Mouse (Mus musculus) olfactory bulb, adult 2 months (tissue): ENCODE results near the gene Ugt1a1. TPM values are rescaled to one million over a fixed set of nuclear protein-coding genes. Genes with fewer than 3 reads are reported as not detected.
"Not testable (repeated sequence)": the region's sequence is repeated elsewhere in the genome, so short reads cannot be mapped to it uniquely, and the experiment has no call there.

ENCODE experiments used
- H3K27ac ChIP-seq: fragments of 200-500 bp; 2 replicates; pipeline ENCODE4 v1.5.1; 2012; ENCODE audit warnings: low read depth, low read length; ENCODE audit not compliant: insufficient read depth
- H3K4me1 ChIP-seq: fragments of 200-500 bp; 2 replicates; pipeline ENCODE4 v1.6.1; 2012; ENCODE audit warnings: low read length; ENCODE audit not compliant: control insufficient read depth, insufficient read depth
- H3K4me3 ChIP-seq: fragments of 200-500 bp; 2 replicates; pipeline ENCODE4 v1.5.1; 2012; ENCODE audit warnings: mild to moderate bottlenecking, low read depth, low read length, moderate library complexity; ENCODE audit not compliant: insufficient read depth
- CTCF ChIP-seq: fragments of 200-500 bp; IDR thresholded peaks from 2 replicates; pipeline ENCODE4 v1.5.1; 2012; ENCODE audit warnings: low read depth, mild to moderate bottlenecking, low read length, moderate library complexity; ENCODE audit not compliant: insufficient read depth
- POLR2A ChIP-seq: fragments of 200-500 bp; IDR thresholded peaks from 2 replicates; pipeline ENCODE4 v1.6.1; 2012; ENCODE audit warnings: mild to moderate bottlenecking, low read depth, low read length, moderate library complexity; ENCODE audit not compliant: insufficient read depth
- WGBS: fragments of 180-500 bp; shearing (Covaris S2); methylation state at CpG from one replicate; pipeline ENCODE4 v1.1.7; 2018; 5-methylcytosine and 5-hydroxymethylcytosine counted together
- polyA plus RNA-seq: library from polyadenylated mRNA; stranded (reverse); fragments of >200 nt; gene quantifications from 2 replicates; pipeline ENCODE4 v1.2.4, GENCODE M21; 2012; ENCODE audit warnings: low replicate concordance; ENCODE audit not compliant: missing spikeins, insufficient read depth, insufficient read length

Ugt1a1 gene
- polyA plus RNA-seq, 1 experiment: not detected

- Histone ChIP-seq H3K4me3 (no peak overlapping the region), H3K27ac (no peak overlapping the region), H3K4me1 (no peaks in the 10 kb centered on the region)
- TF ChIP-seq POLR2A: no peak
- TF ChIP-seq CTCF: no peak
- WGBS: 59% methylated on average over 2 of the region's 2 CpGs
Observed at GRCm38 (mm10) chr1:88217144-88217543, 5.4 kb downstream of the Ugt1a1 start.

GRCm38 (mm10) chr1:88217576-88217975, 5.8 kb downstream of the Ugt1a1 start:
- H3K4me3 ChIP-seq: no peak overlapping the region
- TF ChIP-seq POLR2A (no peak), CTCF (no peak)
- H3K27ac ChIP-seq: no peak overlapping the region
- no peaks in the 10 kb centered on the region for H3K4me1 ChIP-seq
- 36% methylated on average over 3 of the region's 3 CpGs for WGBS

GRCm38 (mm10) chr1:88218051-88218450, 6.3 kb downstream of the Ugt1a1 start:
- no peak for TF ChIP-seq CTCF
- TF ChIP-seq POLR2A: no peak
- H3K27ac ChIP-seq: no peak overlapping the region
- 76% methylated on average over 9 of the region's 9 CpGs for WGBS
- H3K4me3 ChIP-seq: no peak overlapping the region
- H3K4me1 ChIP-seq: no peaks in the 10 kb centered on the region

GRCm38 (mm10) chr1:88218591-88218990, 6.8 kb downstream of the Ugt1a1 start:
- 51% methylated on average over 4 of the region's 4 CpGs for WGBS
- H3K27ac ChIP-seq: no peak overlapping the region
- TF ChIP-seq POLR2A (no peak), CTCF (no peak)
- H3K4me1 ChIP-seq: no peaks in the 10 kb centered on the region
- H3K4me3 ChIP-seq: no peak overlapping the region

GRCm38 (mm10) chr1:88219054-88219453, 7.3 kb downstream of the Ugt1a1 start:
- no peak for TF ChIP-seq CTCF
- no peak for TF ChIP-seq POLR2A
- H3K4me3 ChIP-seq: no peak overlapping the region
- WGBS: 19% methylated on average over 1 of the region's 1 CpGs
- H3K27ac ChIP-seq: no peak overlapping the region
- H3K4me1 ChIP-seq: no peaks in the 10 kb centered on the region

- TF ChIP-seq CTCF: no peak
- no peak for TF ChIP-seq POLR2A
- no peaks in the 10 kb centered on the region for H3K4me1 ChIP-seq
- no peak overlapping the region for H3K27ac ChIP-seq
- H3K4me3 ChIP-seq: no peak overlapping the region
Observed at GRCm38 (mm10) chr1:88220336-88220735, 8.6 kb downstream of the Ugt1a1 start.

- Histone ChIP-seq H3K4me3 (no peak overlapping the region), H3K27ac (no peak overlapping the region), H3K4me1 (no peaks in the 10 kb centered on the region)
- WGBS: 45% methylated on average over 2 of the region's 2 CpGs
- TF ChIP-seq CTCF (no peak), POLR2A (no peak)
Observed at GRCm38 (mm10) chr1:88222216-88222615, 10.5 kb downstream of the Ugt1a1 start.

GRCm38 (mm10) chr1:88223011-88223515, 11.3 kb downstream of the Ugt1a1 start:
- H3K27ac ChIP-seq, H3K4me1 ChIP-seq, H3K4me3 ChIP-seq: not testable (repeated sequence)

GRCm38 (mm10) chr1:88223591-88223990, 11.8 kb downstream of the Ugt1a1 start:
- Histone ChIP-seq H3K4me3 (no peak overlapping the region), H3K4me1 (no peaks in the 10 kb centered on the region), H3K27ac (no peak overlapping the region)
- 45% methylated on average over 1 of the region's 1 CpGs for WGBS
- TF ChIP-seq CTCF (no peak), POLR2A (no peak)
